Mouse (Mus musculus) heart, embryonic 15.5 days (tissue): ENCODE measurements around the gene Eva1c. TPM values are rescaled to one million over a fixed set of nuclear protein-coding genes. Genes with fewer than 3 reads are reported as not detected.

ENCODE experiments used
- ATAC-seq: fragments of 200-750 bp; cut with Nextera tagmentation; replicated peaks from 2 replicates; pipeline ENCODE4 v1.8.0; 2017; ENCODE audit warnings: low read depth, moderate TSS enrichment; ENCODE audit not compliant: insufficient number of reproducible peaks, insufficient read depth, low FRiP score
- H3K27ac ChIP-seq: fragments of 300-500 bp; sonication (generic); 2 replicates; pipeline ENCODE4 v1.5.1; 2015; ENCODE audit warnings: mild to moderate bottlenecking, inconsistent platforms
- H3K27me3 ChIP-seq: fragments of 300-500 bp; sonication (generic); 2 replicates; pipeline ENCODE4 v1.6.1; 2015; ENCODE audit warnings: inconsistent platforms
- H3K36me3 ChIP-seq: fragments of 300-500 bp; sonication (generic); 2 replicates; pipeline ENCODE4 v1.6.1; 2015; ENCODE audit warnings: mild to moderate bottlenecking, inconsistent platforms
- H3K4me1 ChIP-seq: fragments of 300-500 bp; sonication (generic); replicated peaks from 2 replicates; pipeline ENCODE4 v1.6.1; 2015; ENCODE audit warnings: inconsistent platforms
- H3K4me2 ChIP-seq: fragments of 300-500 bp; sonication (generic); 2 replicates; pipeline ENCODE4 v1.6.1; 2015; ENCODE audit warnings: inconsistent platforms, mild to moderate bottlenecking, moderate library complexity
- H3K4me3 ChIP-seq: fragments of 300-500 bp; sonication (generic); 2 replicates; pipeline ENCODE4 v1.5.1; 2015; ENCODE audit warnings: mild to moderate bottlenecking, inconsistent platforms
- H3K9ac ChIP-seq: fragments of 300-500 bp; sonication (generic); 2 replicates; pipeline ENCODE4 v1.6.1; 2015; ENCODE audit warnings: mild to moderate bottlenecking, inconsistent platforms
- H3K9me3 ChIP-seq: fragments of 300-500 bp; sonication (generic); replicated peaks from 2 replicates; pipeline ENCODE4 v1.6.1; 2016; ENCODE audit warnings: inconsistent platforms
- WGBS: fragments of 180-500 bp; shearing (Covaris S2); methylation state at CpG from one replicate; pipeline ENCODE4 v1.1.7; 2015; ENCODE audit warnings: mixed read lengths; 5-methylcytosine and 5-hydroxymethylcytosine counted together
- polyA plus RNA-seq: library from polyadenylated mRNA; unstranded; fragments of >200 nt; fragmentation: Nextera tagmentation; extraction: Ambion mirVana; gene quantifications from 2 replicates; pipeline ENCODE4 v1.2.1, GENCODE M21; 2015

Gene Eva1c
- polyA plus RNA-seq = 3.2 and 4.2 TPM in 2 replicates

GRCm38 (mm10) chr16:90826457-90826856 lies at the start of gene Eva1c:
TSS of gene Eva1c (plus strand) at chr16:90826719.
- 73% methylated on average over 7 of the region's 7 CpGs for WGBS
- Histone ChIP-seq H3K27ac (no peak within 1 kb of the TSS), H3K36me3 (no peaks in the 10 kb centered on the region), H3K4me3 (no peak within 1 kb of the TSS), H3K4me2 (no peak within 1 kb of the TSS), H3K9ac (no peak within 1 kb of the TSS), H3K4me1 (peaks cover 17% of the 10 kb centered on the region), H3K9me3 (no peaks in the 10 kb centered on the region), H3K27me3 (0 out of 2 replicates have a peak, but pooled peaks cover 3% of the 10 kb centered on the region)
- no peak for ATAC-seq

GRCm38 (mm10) chr16:90779783-90780182 lies 46.7 kb upstream of the Eva1c start:
- no peaks in the 10 kb centered on the region for H3K27me3 ChIP-seq
- H3K9ac ChIP-seq = no peak overlapping the region
- peaks cover 46% of the 10 kb centered on the region for H3K36me3 ChIP-seq
- H3K4me1 ChIP-seq = peaks cover 11% of the 10 kb centered on the region
- no peaks in the 10 kb centered on the region for H3K9me3 ChIP-seq
- no peak overlapping the region for H3K27ac ChIP-seq
- H3K4me2 ChIP-seq = no peak overlapping the region
- H3K4me3 ChIP-seq = no peak overlapping the region
- no peak for ATAC-seq
- WGBS = 66% methylated on average over 11 of the region's 11 CpGs

- Histone ChIP-seq H3K4me1 (peaks cover 21% of the 10 kb centered on the region), H3K27me3 (no peaks in the 10 kb centered on the region), H3K36me3 (peaks cover 59% of the 10 kb centered on the region), H3K9me3 (no peaks in the 10 kb centered on the region), H3K4me3 (no peak overlapping the region), H3K4me2 (peak overlapping the region; percentile 31; the same call in 1 of the 2 replicates), H3K27ac (peak overlapping the region; percentile 63), H3K9ac (no peak overlapping the region)
- WGBS = 60% methylated on average over 11 of the region's 11 CpGs
- ATAC-seq = peak; percentile 83
Measured at GRCm38 (mm10) chr16:90783302-90783701, 43.2 kb upstream of the Eva1c start.

GRCm38 (mm10) chr16:90785257-90785656 lies 41.3 kb upstream of the Eva1c start:
- no peaks in the 10 kb centered on the region for H3K9me3 ChIP-seq
- no peak overlapping the region for H3K4me2 ChIP-seq
- peaks cover 21% of the 10 kb centered on the region for H3K4me1 ChIP-seq
- no peak overlapping the region for H3K27ac ChIP-seq
- no peaks in the 10 kb centered on the region for H3K27me3 ChIP-seq
- no peak overlapping the region for H3K9ac ChIP-seq
- no peak for ATAC-seq
- H3K4me3 ChIP-seq = no peak overlapping the region
- WGBS = 54% methylated on average over 4 of the region's 4 CpGs
- peaks cover 55% of the 10 kb centered on the region for H3K36me3 ChIP-seq

- peaks cover 54% of the 10 kb centered on the region for H3K36me3 ChIP-seq
- 90% methylated on average over 6 of the region's 6 CpGs for WGBS
- no peak overlapping the region for H3K27ac ChIP-seq
- H3K9me3 ChIP-seq = no peaks in the 10 kb centered on the region
- ATAC-seq = no peak
- peaks cover 11% of the 10 kb centered on the region for H3K4me1 ChIP-seq
- H3K27me3 ChIP-seq = no peaks in the 10 kb centered on the region
- H3K4me2 ChIP-seq = no peak overlapping the region
- H3K4me3 ChIP-seq = no peak overlapping the region
- no peak overlapping the region for H3K9ac ChIP-seq
Measured at GRCm38 (mm10) chr16:90788580-90788979, 37.9 kb upstream of the Eva1c start.

GRCm38 (mm10) chr16:90790946-90791345 lies 35.6 kb upstream of the Eva1c start:
- Histone ChIP-seq H3K4me1 (peaks cover 2% of the 10 kb centered on the region), H3K36me3 (peaks cover 59% of the 10 kb centered on the region)
- no peak for ATAC-seq

GRCm38 (mm10) chr16:90792066-90792465 lies 34.5 kb upstream of the Eva1c start:
- H3K9me3 ChIP-seq = no peaks in the 10 kb centered on the region
- H3K4me2 ChIP-seq = no peak overlapping the region
- no peak overlapping the region for H3K9ac ChIP-seq
- 64% methylated on average over 5 of the region's 5 CpGs for WGBS
- H3K27ac ChIP-seq = no peak overlapping the region
- H3K27me3 ChIP-seq = no peaks in the 10 kb centered on the region
- no peaks in the 10 kb centered on the region for H3K4me1 ChIP-seq
- H3K36me3 ChIP-seq = peaks cover 60% of the 10 kb centered on the region
- no peak for ATAC-seq
- no peak overlapping the region for H3K4me3 ChIP-seq

More at GRCm38 (mm10) chr16:90790946-90791345, 35.6 kb upstream of the Eva1c start:
- no peaks in the 10 kb centered on the region for H3K9me3 ChIP-seq
- no peak overlapping the region for H3K9ac ChIP-seq
- H3K27ac ChIP-seq = no peak overlapping the region
- no peak overlapping the region for H3K4me2 ChIP-seq
- H3K27me3 ChIP-seq = no peaks in the 10 kb centered on the region
- H3K4me3 ChIP-seq = no peak overlapping the region
- 82% methylated on average over 6 of the region's 6 CpGs for WGBS

- 67% methylated on average over 3 of the region's 3 CpGs for WGBS
- H3K36me3 ChIP-seq = peaks cover 57% of the 10 kb centered on the region
Measured at GRCm38 (mm10) chr16:90792500-90792899, 34.0 kb upstream of the Eva1c start.

GRCm38 (mm10) chr16:90794708-90795107 lies 31.8 kb upstream of the Eva1c start:
- Histone ChIP-seq H3K4me1 (peaks cover 15% of the 10 kb centered on the region), H3K27ac (no peak overlapping the region), H3K9me3 (no peaks in the 10 kb centered on the region), H3K9ac (no peak overlapping the region), H3K4me3 (no peak overlapping the region), H3K27me3 (no peaks in the 10 kb centered on the region), H3K36me3 (peaks cover 39% of the 10 kb centered on the region), H3K4me2 (no peak overlapping the region)
- no peak for ATAC-seq

More at GRCm38 (mm10) chr16:90792500-90792899, 34.0 kb upstream of the Eva1c start:
- Histone ChIP-seq H3K4me3 (no peak overlapping the region), H3K9me3 (no peaks in the 10 kb centered on the region), H3K9ac (no peak overlapping the region), H3K4me2 (no peak overlapping the region), H3K27ac (no peak overlapping the region), H3K27me3 (no peaks in the 10 kb centered on the region), H3K4me1 (no peaks in the 10 kb centered on the region)
- ATAC-seq = no peak

GRCm38 (mm10) chr16:90798446-90798845 lies 28.1 kb upstream of the Eva1c start:
- Histone ChIP-seq H3K9me3 (no peaks in the 10 kb centered on the region), H3K4me2 (no peak overlapping the region), H3K4me3 (no peak overlapping the region), H3K36me3 (peaks cover 34% of the 10 kb centered on the region; the same call in 1 of the 2 replicates), H3K9ac (no peak overlapping the region), H3K27me3 (no peaks in the 10 kb centered on the region), H3K4me1 (peaks cover 24% of the 10 kb centered on the region), H3K27ac (0 out of 2 replicates have a peak overlapping the region, but pooled peaks have one; percentile 60)
- WGBS = 64% methylated on average over 8 of the region's 8 CpGs
- ATAC-seq = no peak

GRCm38 (mm10) chr16:90798848-90799247 lies 27.7 kb upstream of the Eva1c start:
- no peak for ATAC-seq
- Histone ChIP-seq H3K9ac (no peak overlapping the region), H3K9me3 (no peaks in the 10 kb centered on the region), H3K4me2 (no peak overlapping the region), H3K27me3 (no peaks in the 10 kb centered on the region), H3K4me1 (peaks cover 24% of the 10 kb centered on the region), H3K4me3 (no peak overlapping the region), H3K27ac (peak overlapping the region; percentile 60; the same call in 1 of the 2 replicates), H3K36me3 (peaks cover 34% of the 10 kb centered on the region)
- 75% methylated on average over 5 of the region's 5 CpGs for WGBS

- WGBS = 31% methylated on average over 10 of the region's 10 CpGs
- Histone ChIP-seq H3K27ac (peak overlapping the region; percentile 65), H3K27me3 (no peaks in the 10 kb centered on the region), H3K4me2 (no peak overlapping the region), H3K36me3 (peaks cover 41% of the 10 kb centered on the region), H3K9me3 (no peaks in the 10 kb centered on the region), H3K9ac (no peak overlapping the region), H3K4me3 (no peak overlapping the region), H3K4me1 (peaks cover 24% of the 10 kb centered on the region)
- ATAC-seq = peak; percentile 91
Measured at GRCm38 (mm10) chr16:90799840-90800239, 26.7 kb upstream of the Eva1c start.
